Mouse (Mus musculus) spleen, postnatal 14 days (tissue): ENCODE results near the gene Cela3a.

Experiments used
- DNase-seq, 2 experiments: peaks; one replicate each; pipeline ENCODE4 v3.0.0; 2021 to 2022; ENCODE audit warnings: low spot score in 2 of 2

Gene Cela3a

GRCm38 (mm10) chr4:137371596-137372523 lies 37.7 kb downstream of the Cela3a start:
- DNase-seq, result no peak

GRCm38 (mm10) chr4:137369954-137370750 lies 39.4 kb downstream of the Cela3a start:
- no peak for DNase-seq

- no peak for DNase-seq
Measured at GRCm38 (mm10) chr4:137368198-137368597, 41.4 kb downstream of the Cela3a start.

- peak in 1 of 2 experiments; percentile 36 for DNase-seq
Measured at GRCm38 (mm10) chr4:137367275-137368088, 42.1 kb downstream of the Cela3a start.

GRCm38 (mm10) chr4:137366097-137366496 lies 43.5 kb downstream of the Cela3a start:
- no peak for DNase-seq

- peak in 1 of 2 experiments; percentile 37 for DNase-seq
Measured at GRCm38 (mm10) chr4:137365356-137366062, 44.1 kb downstream of the Cela3a start.

GRCm38 (mm10) chr4:137364826-137365225 lies 44.8 kb downstream of the Cela3a start:
- no peak for DNase-seq

GRCm38 (mm10) chr4:137360996-137361395 lies 48.6 kb downstream of the Cela3a start:
- no peak for DNase-seq

GRCm38 (mm10) chr4:137358291-137359002 lies 51.1 kb downstream of the Cela3a start:
- no peak for DNase-seq

- peak; percentile 97 to 99 for DNase-seq
Measured at GRCm38 (mm10) chr4:137357517-137358254, 51.9 kb downstream of the Cela3a start, which contains the start of gene Cdc42. Cdc42 (minus strand) TSS chr4:137357720.

GRCm38 (mm10) chr4:137356674-137357510 lies 52.7 kb downstream of the Cela3a start:
- DNase-seq, result peak; percentile 46 to 50
